Mouse (Mus musculus): ENCODE measurements around the gene Bhmt2.

- TF ChIP-seq CTCF (IDR thresholded peaks at IDR 0.05; ENCODE audit: low read depth), result no peak
- TF ChIP-seq EP300 (IDR thresholded peaks at IDR 0.05; ENCODE audit: low read depth), result no peak
Observed at GRCm38 (mm10) chr13:93673296-93673695, 806 bp downstream of the Bhmt2 start.

Measured in liver, postnatal 0 days (tissue).